Mouse (Mus musculus) neural tube, embryonic 11.5 days (tissue): Measurements from ENCODE around the gene Tomm40. TPM values are rescaled to one million over a fixed set of nuclear protein-coding genes. Genes with fewer than 3 reads are reported as not detected.

Experiments used
- ATAC-seq: fragments of 200-750 bp; cut with Nextera tagmentation; 2 replicates; pipeline ENCODE4 v1.8.0; 2017; ENCODE audit warnings: moderate number of reproducible peaks, mild to moderate bottlenecking, moderate TSS enrichment, moderate library complexity; ENCODE audit not compliant: insufficient read depth, low FRiP score, low TSS enrichment
- DNase-seq: peaks from one replicate; pipeline ENCODE4 v3.0.0-alpha.2; 2015; ENCODE audit warnings: low spot score
- H3K27ac ChIP-seq: fragments of 300-500 bp; sonication (generic); 2 replicates; pipeline ENCODE4 v1.5.1; 2014; ENCODE audit warnings: low read depth, mild to moderate bottlenecking, low read length
- H3K27me3 ChIP-seq: fragments of 300-500 bp; sonication (generic); 2 replicates; pipeline ENCODE4 v1.6.1; 2014; ENCODE audit warnings: mild to moderate bottlenecking, low read length, mixed read lengths; ENCODE audit not compliant: control insufficient read depth, insufficient read depth
- H3K36me3 ChIP-seq: fragments of 300-500 bp; sonication (generic); 2 replicates; pipeline ENCODE4 v1.6.1; 2014; ENCODE audit warnings: mild to moderate bottlenecking, low read length, moderate library complexity, mixed read lengths; ENCODE audit not compliant: control insufficient read depth, insufficient read depth
- H3K4me1 ChIP-seq: fragments of 300-500 bp; sonication (generic); 2 replicates; pipeline ENCODE4 v1.6.1; 2014; ENCODE audit warnings: low read length, mixed read lengths; ENCODE audit not compliant: control insufficient read depth, insufficient read depth
- H3K4me2 ChIP-seq: fragments of 300-500 bp; sonication (generic); 2 replicates; pipeline ENCODE4 v1.6.1; 2014; ENCODE audit warnings: low read depth, mild to moderate bottlenecking, moderate library complexity
- H3K4me3 ChIP-seq: fragments of 300-500 bp; sonication (generic); 2 replicates; pipeline ENCODE4 v1.5.1; 2014; ENCODE audit warnings: low read depth, low read length
- H3K9ac ChIP-seq: fragments of 300-500 bp; sonication (generic); 2 replicates; pipeline ENCODE4 v1.6.1; 2014; ENCODE audit warnings: mild to moderate bottlenecking, low read length
- H3K9me3 ChIP-seq: fragments of 300-500 bp; sonication (generic); 2 replicates; pipeline ENCODE4 v1.6.1; 2016; ENCODE audit warnings: low read length; ENCODE audit not compliant: control insufficient read depth
- WGBS: fragments of 180-500 bp; shearing (Covaris S2); extraction: QIAGEN DNeasy Blood & Tissue Kit; methylation state at CpG from one replicate; pipeline ENCODE4 v1.1.7; 2014; 5-methylcytosine and 5-hydroxymethylcytosine counted together
- polyA plus RNA-seq: library from polyadenylated mRNA; unstranded; fragments of >200 nt; fragmentation: Nextera tagmentation; extraction: Ambion mirVana; gene quantifications from 2 replicates; pipeline ENCODE4 v1.2.1, GENCODE M21; 2014

Gene Tomm40
- polyA plus RNA-seq, 1 experiment from 2014 or later: 155 TPM

GRCm38 (mm10) chr7:19716822-19717221 lies 1.6 kb upstream of the Tomm40 start:
- Histone ChIP-seq H3K9me3 (no peaks in the 10 kb centered on the region), H3K4me3 (no peak overlapping the region), H3K4me1 (peaks cover 7% of the 10 kb centered on the region), H3K4me2 (peak overlapping the region; percentile 50; the same call in 1 of the 2 replicates), H3K27ac (no peak overlapping the region), H3K9ac (no peak overlapping the region), H3K36me3 (peaks cover 3% of the 10 kb centered on the region), H3K27me3 (no peaks in the 10 kb centered on the region)
- ATAC-seq (no peak), DNase-seq (no peak)
- 93% methylated on average over 2 of the region's 2 CpGs for WGBS

GRCm38 (mm10) chr7:19716055-19716682 lies 931 bp upstream of the Tomm40 start:
- DNase-seq: no peak
- no peaks in the 10 kb centered on the region for H3K9me3 ChIP-seq
- no peak for ATAC-seq
- WGBS: 8% methylated on average over 18 of the region's 18 CpGs
- H3K36me3 ChIP-seq: peaks cover 4% of the 10 kb centered on the region
- H3K4me2 ChIP-seq: peak overlapping the region; percentile 50
- no peaks in the 10 kb centered on the region for H3K27me3 ChIP-seq
- H3K9ac ChIP-seq: peak overlapping the region; percentile 46
- H3K4me3 ChIP-seq: peak overlapping the region; percentile 29
- peaks cover 7% of the 10 kb centered on the region for H3K4me1 ChIP-seq
- H3K27ac ChIP-seq: peak overlapping the region; percentile 81

GRCm38 (mm10) chr7:19714836-19715235 lies 402 bp downstream of the Tomm40 start:
- Histone ChIP-seq H3K9ac (peak overlapping the region; percentile 80), H3K4me3 (peak overlapping the region; percentile 93), H3K27me3 (no peaks in the 10 kb centered on the region), H3K27ac (peak overlapping the region; percentile 36), H3K4me2 (peak overlapping the region; percentile 83), H3K4me1 (peaks cover 7% of the 10 kb centered on the region), H3K9me3 (no peaks in the 10 kb centered on the region), H3K36me3 (peaks cover 10% of the 10 kb centered on the region)
- DNase-seq (no peak), ATAC-seq (no peak; the same call in 1 of the 2 replicates)
- under 1% methylated on average over 28 of the region's 39 CpGs for whole genome bisulfite sequencing

- Histone ChIP-seq H3K9ac (no peak overlapping the region), H3K4me2 (no peak overlapping the region), H3K27me3 (no peaks in the 10 kb centered on the region), H3K4me1 (peaks cover 7% of the 10 kb centered on the region), H3K27ac (no peak overlapping the region), H3K9me3 (no peaks in the 10 kb centered on the region), H3K4me3 (no peak overlapping the region), H3K36me3 (peaks cover 16% of the 10 kb centered on the region)
- DNase-seq: no peak
- ATAC-seq: no peak
- 94% methylated on average over 9 of the region's 9 CpGs for WGBS
These were observed 1.6 kb downstream of the Tomm40 start for GRCm38 (mm10) chr7:19713598-19713997.

- DNase-seq (no peak), ATAC-seq (no peak)
- H3K9me3 ChIP-seq: no peaks in the 10 kb centered on the region
- 57% methylated on average over 4 of the region's 4 CpGs for WGBS
- H3K27ac ChIP-seq: no peak overlapping the region
- no peak overlapping the region; the same call in 1 of the 2 replicates for H3K4me3 ChIP-seq
- H3K36me3 ChIP-seq: peaks cover 16% of the 10 kb centered on the region
- H3K4me2 ChIP-seq: no peak overlapping the region
- H3K9ac ChIP-seq: no peak overlapping the region
- H3K4me1 ChIP-seq: peaks cover 7% of the 10 kb centered on the region
- no peaks in the 10 kb centered on the region for H3K27me3 ChIP-seq
These were observed 2.0 kb downstream of the Tomm40 start for GRCm38 (mm10) chr7:19713196-19713595.

- Histone ChIP-seq H3K4me2 (no peak overlapping the region), H3K9ac (no peak overlapping the region), H3K4me3 (no peak overlapping the region), H3K36me3 (peaks cover 18% of the 10 kb centered on the region), H3K4me1 (peaks cover 7% of the 10 kb centered on the region), H3K27ac (no peak overlapping the region), H3K9me3 (no peaks in the 10 kb centered on the region), H3K27me3 (no peaks in the 10 kb centered on the region)
- DNase-seq (no peak), ATAC-seq (no peak)
- WGBS: 88% methylated on average over 4 of the region's 4 CpGs
These were observed 2.8 kb downstream of the Tomm40 start for GRCm38 (mm10) chr7:19712414-19712813.

GRCm38 (mm10) chr7:19710650-19711049 lies 4.6 kb downstream of the Tomm40 start:
- peaks cover 22% of the 10 kb centered on the region for H3K36me3 ChIP-seq
- H3K4me2 ChIP-seq: no peak overlapping the region
- H3K9me3 ChIP-seq: no peaks in the 10 kb centered on the region
- DNase-seq (no peak), ATAC-seq (no peak)
- H3K27me3 ChIP-seq: no peaks in the 10 kb centered on the region
- no peak overlapping the region for H3K4me3 ChIP-seq
- peaks cover 7% of the 10 kb centered on the region for H3K4me1 ChIP-seq
- 88% methylated on average over 10 of the region's 10 CpGs for WGBS
- no peak overlapping the region for H3K27ac ChIP-seq
- H3K9ac ChIP-seq: no peak overlapping the region

- Histone ChIP-seq H3K36me3 (peaks cover 12% of the 10 kb centered on the region; the same call in 1 of the 2 replicates), H3K4me3 (no peak overlapping the region), H3K4me1 (no peaks in the 10 kb centered on the region), H3K9me3 (no peaks in the 10 kb centered on the region), H3K4me2 (no peak overlapping the region), H3K9ac (no peak overlapping the region), H3K27ac (no peak overlapping the region), H3K27me3 (no peaks in the 10 kb centered on the region)
- ATAC-seq (no peak), DNase-seq (no peak)
- WGBS: 95% methylated on average over 7 of the region's 7 CpGs
These were observed 10.0 kb downstream of the Tomm40 start for GRCm38 (mm10) chr7:19705271-19705670.

- 87% methylated on average over 4 of the region's 4 CpGs for WGBS
- H3K36me3 ChIP-seq: peaks cover 12% of the 10 kb centered on the region; the same call in 1 of the 2 replicates
- no peak for ATAC-seq
These were observed 10.8 kb downstream of the Tomm40 start for GRCm38 (mm10) chr7:19704475-19704874.

More at GRCm38 (mm10) chr7:19704475-19704874, 10.8 kb downstream of the Tomm40 start:
- Histone ChIP-seq H3K27ac (no peak overlapping the region), H3K9ac (no peak overlapping the region), H3K9me3 (no peaks in the 10 kb centered on the region), H3K4me1 (no peaks in the 10 kb centered on the region), H3K4me2 (no peak overlapping the region), H3K27me3 (no peaks in the 10 kb centered on the region), H3K4me3 (no peak overlapping the region)
- DNase-seq: no peak
